Mouse (Mus musculus): ENCODE measurements around the gene Astn1. TPM values are rescaled to one million over a fixed set of nuclear protein-coding genes. Genes with fewer than 3 reads are reported as not detected.

Gene Astn1
- polyA plus RNA-seq, 2 experiments, result 0.03 TPM

- H3K4me2 ChIP-seq (ENCODE audit: low read depth), result no peak overlapping the region
- no peak for TF ChIP-seq EP300 (IDR thresholded peaks at IDR 0.05; ENCODE audit: low read depth)
- TF ChIP-seq CTCF (IDR thresholded peaks at IDR 0.05; ENCODE audit: low read depth), result no peak
- 74% methylated on average over 15 of the region's 15 CpGs for WGBS (ENCODE audit: insufficient replicate concordance)
- no peak overlapping the region for H3K27ac ChIP-seq
- H3K4me1 ChIP-seq (replicated peaks; ENCODE audit: control insufficient read depth in 2 of 2, insufficient read depth in 2 of 2, low read length in 1 of 2), result no peaks in the 10 kb centered on the region
- H3K9ac ChIP-seq (replicated peaks), result no peak overlapping the region
- H3K9me3 ChIP-seq (ENCODE audit: control insufficient read depth, low read length), result no peaks in the 10 kb centered on the region
- H3K4me3 ChIP-seq (ENCODE audit: insufficient read depth in 1 of 2, low read depth in 2 of 2, low read length in 2 of 2), result no peak overlapping the region
- H3K36me3 ChIP-seq (replicated peaks; ENCODE audit: control insufficient read depth, insufficient read depth, low read depth), result no peaks in the 10 kb centered on the region
- DNase-seq (ENCODE audit: low read depth in 3 of 3, low spot score in 3 of 3) (no peak), ATAC-seq (ENCODE audit: insufficient read depth) (no peak)
- H3K27me3 ChIP-seq (ENCODE audit: control insufficient read depth, insufficient read depth, low read length), result no peaks in the 10 kb centered on the region
These were observed 148.6 kb downstream of the Astn1 start for GRCm38 (mm10) chr1:158510478-158511207.

- H3K27me3 ChIP-seq (ENCODE audit: control insufficient read depth, insufficient read depth, low read length), result no peaks in the 10 kb centered on the region
- H3K4me3 ChIP-seq (ENCODE audit: insufficient read depth in 1 of 2, low read depth in 2 of 2, low read length in 2 of 2), result no peak overlapping the region
- H3K4me2 ChIP-seq (ENCODE audit: low read depth), result no peak overlapping the region
- no peak for DNase-seq (ENCODE audit: low read depth in 3 of 3, low spot score in 3 of 3)
- no peak overlapping the region for H3K27ac ChIP-seq
- H3K9me3 ChIP-seq (ENCODE audit: control insufficient read depth, low read length), result no peaks in the 10 kb centered on the region
- H3K36me3 ChIP-seq (replicated peaks; ENCODE audit: control insufficient read depth, insufficient read depth, low read depth), result no peaks in the 10 kb centered on the region
- no peak overlapping the region for H3K9ac ChIP-seq (replicated peaks)
- no peak for TF ChIP-seq EP300 (IDR thresholded peaks at IDR 0.05; ENCODE audit: low read depth)
- no peak for ATAC-seq (ENCODE audit: insufficient read depth)
- no peaks in the 10 kb centered on the region for H3K4me1 ChIP-seq (replicated peaks; ENCODE audit: control insufficient read depth in 2 of 2, insufficient read depth in 2 of 2, low read length in 1 of 2)
These were observed 150.0 kb downstream of the Astn1 start for GRCm38 (mm10) chr1:158512089-158512488.

- WGBS (ENCODE audit: insufficient replicate concordance), result 63% methylated on average over 6 of the region's 6 CpGs
- no peak for TF ChIP-seq EP300 (IDR thresholded peaks at IDR 0.05; ENCODE audit: low read depth)
- no peak for TF ChIP-seq CTCF (IDR thresholded peaks at IDR 0.05; ENCODE audit: low read depth)
- Histone ChIP-seq H3K36me3 (replicated peaks; ENCODE audit: control insufficient read depth, insufficient read depth, low read depth) (no peaks in the 10 kb centered on the region), H3K27ac (no peak overlapping the region), H3K4me2 (ENCODE audit: low read depth) (no peak overlapping the region), H3K27me3 (ENCODE audit: control insufficient read depth, insufficient read depth, low read length) (no peaks in the 10 kb centered on the region), H3K9ac (replicated peaks) (no peak overlapping the region), H3K4me3 (ENCODE audit: insufficient read depth in 1 of 2, low read depth in 2 of 2, low read length in 2 of 2) (no peak overlapping the region), H3K4me1 (replicated peaks; ENCODE audit: control insufficient read depth in 2 of 2, insufficient read depth in 2 of 2, low read length in 1 of 2) (no peaks in the 10 kb centered on the region), H3K9me3 (ENCODE audit: control insufficient read depth, low read length) (no peaks in the 10 kb centered on the region)
- ATAC-seq (ENCODE audit: insufficient read depth) (no peak), DNase-seq (ENCODE audit: low read depth in 3 of 3, low spot score in 3 of 3) (no peak)
These were observed 150.6 kb downstream of the Astn1 start for GRCm38 (mm10) chr1:158512636-158513035.

- no peak for DNase-seq (ENCODE audit: low read depth in 3 of 3, low spot score in 3 of 3)
- no peak for ATAC-seq (ENCODE audit: insufficient read depth)
- no peaks in the 10 kb centered on the region for H3K36me3 ChIP-seq (replicated peaks; ENCODE audit: control insufficient read depth, insufficient read depth, low read depth)
- H3K4me1 ChIP-seq (replicated peaks; ENCODE audit: control insufficient read depth in 2 of 2, insufficient read depth in 2 of 2, low read length in 1 of 2), result no peaks in the 10 kb centered on the region
- no peak for TF ChIP-seq CTCF (IDR thresholded peaks at IDR 0.05; ENCODE audit: low read depth)
- no peak for TF ChIP-seq EP300 (IDR thresholded peaks at IDR 0.05; ENCODE audit: low read depth)
- no peak overlapping the region for H3K4me2 ChIP-seq (ENCODE audit: low read depth)
- H3K4me3 ChIP-seq (ENCODE audit: insufficient read depth in 1 of 2, low read depth in 2 of 2, low read length in 2 of 2), result no peak overlapping the region
- no peak overlapping the region for H3K9ac ChIP-seq (replicated peaks)
- H3K9me3 ChIP-seq (ENCODE audit: control insufficient read depth, low read length), result no peaks in the 10 kb centered on the region
- no peak overlapping the region for H3K27ac ChIP-seq
- H3K27me3 ChIP-seq (ENCODE audit: control insufficient read depth, insufficient read depth, low read length), result no peaks in the 10 kb centered on the region
- 67% methylated on average over 13 of the region's 13 CpGs for WGBS (ENCODE audit: insufficient replicate concordance)
These were observed 151.5 kb downstream of the Astn1 start for GRCm38 (mm10) chr1:158513572-158513971.

GRCm38 (mm10) chr1:158516558-158516957, 154.5 kb downstream of the Astn1 start:
- Histone ChIP-seq H3K9ac (replicated peaks) (no peak overlapping the region), H3K4me2 (ENCODE audit: low read depth) (no peak overlapping the region), H3K4me1 (replicated peaks; ENCODE audit: control insufficient read depth in 2 of 2, insufficient read depth in 2 of 2, low read length in 1 of 2) (no peaks in the 10 kb centered on the region), H3K36me3 (replicated peaks; ENCODE audit: control insufficient read depth, insufficient read depth, low read depth) (no peaks in the 10 kb centered on the region), H3K27ac (no peak overlapping the region), H3K9me3 (ENCODE audit: control insufficient read depth, low read length) (no peaks in the 10 kb centered on the region), H3K4me3 (ENCODE audit: insufficient read depth in 1 of 2, low read depth in 2 of 2, low read length in 2 of 2) (no peak overlapping the region), H3K27me3 (ENCODE audit: control insufficient read depth, insufficient read depth, low read length) (no peaks in the 10 kb centered on the region)
- ATAC-seq (ENCODE audit: insufficient read depth) (no peak), DNase-seq (ENCODE audit: low read depth in 3 of 3, low spot score in 3 of 3) (no peak)
- no peak for TF ChIP-seq CTCF (IDR thresholded peaks at IDR 0.05; ENCODE audit: low read depth)
- no peak for TF ChIP-seq EP300 (IDR thresholded peaks at IDR 0.05; ENCODE audit: low read depth)
- 54% methylated on average over 4 of the region's 4 CpGs for WGBS (ENCODE audit: insufficient replicate concordance)
